Mouse (Mus musculus) thymus, postnatal 36 days (tissue): ENCODE results near the gene Mfsd4b3.

ENCODE experiments used
- DNase-seq, 2 experiments: peaks; one replicate each; pipeline ENCODE4 v3.0.0; 2022; ENCODE audit warnings: mixed read lengths in 2 of 2

Mfsd4b3 gene

GRCm38 (mm10) chr10:39912616-39913015 is 47.3 kb downstream of the Mfsd4b3 start:
- no peak for DNase-seq

- DNase-seq = no peak
These were observed 51.0 kb downstream of the Mfsd4b3 start for GRCm38 (mm10) chr10:39908768-39909441.

GRCm38 (mm10) chr10:39906799-39907658 is 52.9 kb downstream of the Mfsd4b3 start:
- DNase-seq = no peak

GRCm38 (mm10) chr10:39904191-39904590 is 55.8 kb downstream of the Mfsd4b3 start:
- DNase-seq = no peak

GRCm38 (mm10) chr10:39898874-39899371 is 61.0 kb downstream of the Mfsd4b3 start, which contains the start of gene Mfsd4b4:
Mfsd4b4 (minus strand) TSS chr10:39899238.
- DNase-seq = peak; percentile 79 to 85
